Mouse (Mus musculus): Measurements from ENCODE around the gene Lmtk2.

The Lmtk2 gene

DNA sequence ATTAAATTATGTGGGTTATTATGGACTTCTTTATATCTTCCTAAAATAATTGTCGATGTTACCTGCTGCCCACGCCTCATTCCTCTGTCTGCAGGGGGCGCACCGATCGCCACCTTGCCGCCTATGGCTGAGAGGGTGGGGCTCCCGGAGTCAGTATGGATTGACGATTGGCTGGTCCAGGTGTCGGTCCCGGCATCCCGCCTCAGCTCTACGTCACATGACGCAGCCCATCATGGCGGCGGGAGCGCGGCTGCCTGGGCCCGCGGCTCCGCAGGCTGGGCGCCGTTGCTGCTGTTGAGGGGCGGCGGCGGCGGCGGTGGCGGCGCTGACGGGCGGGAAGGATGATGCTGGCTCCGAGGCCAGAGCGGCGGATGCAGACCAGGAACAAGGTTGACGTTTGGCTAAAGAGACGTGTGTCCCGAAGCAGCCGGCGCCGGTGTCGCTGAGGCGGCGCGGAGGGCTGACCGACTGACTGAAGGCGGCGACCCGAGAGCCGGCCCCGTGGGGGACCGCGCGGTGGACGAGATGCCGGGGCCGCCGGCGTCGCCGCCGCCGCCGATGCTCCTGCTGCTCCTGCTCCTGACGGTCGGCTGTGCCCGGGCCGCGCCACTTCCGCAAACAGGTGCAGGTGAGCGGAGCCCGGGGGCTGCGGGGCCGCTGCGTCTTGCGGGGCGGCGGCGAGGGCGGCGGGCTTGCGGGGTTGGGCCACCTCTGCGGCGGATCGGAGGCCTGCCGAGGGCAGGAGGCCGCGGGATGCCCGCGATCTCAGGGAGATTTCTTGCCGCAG, at the start of gene Lmtk2:
Gene Lmtk2, plus strand, starts transcription at position 288 of the 787 bp plus-strand sequence.
- DNase-seq (ENCODE audit: low spot score in 2 of 2): peak; percentile 94 to 97

GRCm38 (mm10) chr5:144051268-144051667, 49.0 kb upstream of the Lmtk2 start:
- peak in 1 of 2 experiments; percentile 13 for DNase-seq (ENCODE audit: low spot score in 2 of 2)

DNA sequence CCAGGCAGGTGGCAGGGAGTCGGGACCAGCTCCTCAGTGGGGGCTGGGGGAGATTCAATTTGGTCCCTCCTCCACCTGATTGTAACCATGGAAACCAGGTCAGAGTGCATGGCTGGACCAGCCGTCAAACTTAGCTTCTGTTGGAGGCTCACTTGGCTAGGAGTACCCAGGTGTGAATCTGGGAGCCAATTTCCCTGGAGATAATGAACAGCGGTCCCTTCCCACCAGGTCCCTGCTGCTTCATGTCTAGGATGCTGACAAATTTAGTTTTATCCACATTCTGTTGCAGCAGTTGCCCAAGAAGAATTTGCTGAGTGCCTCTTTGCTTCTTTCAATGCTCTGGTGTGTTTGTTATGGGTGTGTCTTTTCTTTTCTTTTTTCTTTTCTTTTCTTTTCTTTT, 46.8 kb upstream of the Lmtk2 start:
- DNase-seq (ENCODE audit: low spot score in 2 of 2): no peak

GRCm38 (mm10) chr5:144054340-144054739, 45.9 kb upstream of the Lmtk2 start:
- DNase-seq (ENCODE audit: low spot score in 2 of 2): no peak

DNA sequence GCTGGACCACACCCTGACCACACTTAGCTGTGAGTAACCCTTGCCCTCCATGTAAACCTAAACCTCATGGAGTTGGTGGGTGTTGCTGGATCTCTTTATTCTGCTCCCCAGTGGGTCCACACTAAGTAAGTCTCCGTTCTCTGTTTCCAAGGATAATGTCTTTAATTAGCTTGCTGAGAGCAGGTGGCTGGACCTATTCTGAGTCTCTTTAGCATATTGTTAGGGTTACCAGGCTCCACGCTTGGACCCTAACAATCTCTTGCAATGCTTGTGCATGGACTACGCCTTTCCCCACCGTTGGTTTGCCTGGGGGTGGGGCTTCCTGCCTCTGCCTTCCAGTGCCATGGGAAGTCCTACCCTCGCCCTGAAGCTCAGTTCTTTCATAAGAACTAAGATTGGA, 36.1 kb upstream of the Lmtk2 start:
- DNase-seq (ENCODE audit: low spot score in 2 of 2): no peak

DNA sequence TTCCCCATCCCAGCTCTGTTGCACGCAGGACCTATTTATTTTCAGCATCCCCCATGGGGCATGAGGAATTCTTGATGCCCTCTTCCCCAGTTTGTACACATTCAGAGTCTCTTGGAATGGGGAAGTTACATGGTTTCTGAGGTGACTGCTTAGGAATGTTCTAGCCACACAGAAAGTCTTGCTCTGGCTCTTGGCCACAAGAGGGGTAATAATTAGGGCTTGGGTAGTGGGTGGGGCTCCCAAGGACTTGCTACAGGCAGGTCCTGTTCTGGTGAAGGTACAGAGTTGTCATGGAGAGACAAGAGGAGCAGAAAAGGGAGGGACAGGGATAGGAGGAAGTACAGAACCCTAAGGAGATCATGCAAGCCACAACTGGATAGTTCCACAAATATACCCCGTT, 34.2 kb upstream of the Lmtk2 start:
- DNase-seq (ENCODE audit: low spot score in 2 of 2): no peak

GRCm38 (mm10) chr5:144070064-144070463, 30.2 kb upstream of the Lmtk2 start:
- no peak for DNase-seq (ENCODE audit: low spot score in 2 of 2)

DNA sequence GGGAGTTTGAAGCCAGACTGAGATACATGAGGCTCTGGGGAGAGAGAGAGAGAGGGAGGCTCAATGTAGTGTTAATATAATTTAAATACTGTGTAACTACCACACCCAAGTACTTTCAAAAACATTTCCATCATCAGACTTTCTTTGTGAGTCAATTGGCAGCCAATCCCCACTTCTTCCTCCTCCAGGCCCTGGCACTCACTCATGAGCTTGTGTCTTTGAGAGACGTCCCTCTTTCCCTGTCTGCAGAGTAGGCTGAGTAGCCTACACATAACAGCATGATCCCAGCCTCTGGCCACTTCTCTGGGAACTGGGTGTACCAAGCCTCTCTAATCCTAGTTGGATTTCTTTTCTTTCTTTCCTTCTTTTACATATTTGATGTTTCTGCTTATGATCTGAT, 29.0 kb upstream of the Lmtk2 start:
- DNase-seq (ENCODE audit: low spot score in 2 of 2): no peak

GRCm38 (mm10) chr5:144077541-144077940, 22.7 kb upstream of the Lmtk2 start:
- no peak for DNase-seq (ENCODE audit: low spot score in 2 of 2)

GRCm38 (mm10) chr5:144080886-144081285, 19.4 kb upstream of the Lmtk2 start:
- DNase-seq (ENCODE audit: low spot score in 2 of 2): no peak

- DNase-seq (ENCODE audit: low spot score in 2 of 2): no peak
Measured at GRCm38 (mm10) chr5:144082006-144082405, 18.2 kb upstream of the Lmtk2 start.

GRCm38 (mm10) chr5:144083521-144083920, 16.7 kb upstream of the Lmtk2 start:
- DNase-seq (ENCODE audit: low spot score in 2 of 2): no peak

DNA sequence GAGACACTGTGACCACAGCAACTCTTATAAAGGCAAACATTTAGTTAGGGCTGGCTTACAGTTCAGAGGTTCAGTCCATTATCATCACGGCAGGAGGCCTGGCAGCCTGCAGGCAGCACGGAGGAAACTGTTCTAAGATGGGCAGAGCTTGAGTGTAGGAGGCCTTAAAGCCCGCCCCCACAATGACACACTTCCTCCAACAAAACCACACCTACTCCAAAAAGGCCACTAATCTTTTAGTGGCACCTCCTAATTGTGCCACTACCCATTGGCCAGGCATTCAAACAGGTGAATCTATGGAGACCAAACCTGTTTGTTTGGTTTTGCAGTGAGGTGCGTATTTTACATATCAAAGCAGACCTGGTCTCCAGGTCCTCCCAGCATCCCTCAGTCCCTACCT, 16.0 kb upstream of the Lmtk2 start:
- no peak for DNase-seq (ENCODE audit: low spot score in 2 of 2)

DNA sequence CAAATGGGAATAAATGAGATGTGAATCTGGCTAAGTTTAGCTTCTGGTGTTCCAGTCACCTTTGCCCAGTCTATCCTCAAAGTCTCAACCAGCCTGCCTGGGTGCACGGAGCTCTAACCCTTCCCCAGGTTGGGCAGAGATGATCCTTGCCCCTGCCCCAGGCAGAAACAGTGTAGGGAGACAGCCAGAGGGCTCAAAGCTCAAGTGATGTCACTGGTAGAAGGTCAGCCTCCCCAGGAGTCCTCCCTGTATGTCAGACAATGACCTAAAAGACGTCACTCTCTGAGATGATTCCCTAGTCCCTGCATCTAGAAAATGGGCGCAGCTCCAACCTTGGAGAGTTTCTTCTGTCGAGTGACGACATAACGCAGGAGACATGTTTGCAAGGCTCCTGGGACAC, 14.5 kb upstream of the Lmtk2 start:
- DNase-seq (ENCODE audit: low spot score in 2 of 2): no peak

DNA sequence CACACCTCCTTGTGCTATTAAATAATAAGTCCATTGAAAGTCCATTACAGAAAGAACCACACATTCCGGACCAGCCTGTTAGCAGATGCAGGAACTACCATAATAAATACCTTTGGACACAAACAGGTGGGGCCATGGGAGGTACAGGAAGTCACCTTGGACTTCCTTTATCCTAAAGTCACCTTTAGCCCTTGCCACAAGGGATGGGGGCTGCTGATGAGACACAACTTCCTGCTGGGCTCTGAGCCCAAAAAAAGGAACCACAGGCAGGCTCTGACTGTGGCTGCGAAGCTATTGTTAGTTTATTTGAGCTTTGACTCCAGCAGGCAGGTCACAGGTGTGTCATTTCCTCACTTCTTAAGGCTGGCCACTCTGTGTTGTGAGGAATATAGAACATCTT, 13.7 kb upstream of the Lmtk2 start:
- no peak for DNase-seq (ENCODE audit: low spot score in 2 of 2)

DNA sequence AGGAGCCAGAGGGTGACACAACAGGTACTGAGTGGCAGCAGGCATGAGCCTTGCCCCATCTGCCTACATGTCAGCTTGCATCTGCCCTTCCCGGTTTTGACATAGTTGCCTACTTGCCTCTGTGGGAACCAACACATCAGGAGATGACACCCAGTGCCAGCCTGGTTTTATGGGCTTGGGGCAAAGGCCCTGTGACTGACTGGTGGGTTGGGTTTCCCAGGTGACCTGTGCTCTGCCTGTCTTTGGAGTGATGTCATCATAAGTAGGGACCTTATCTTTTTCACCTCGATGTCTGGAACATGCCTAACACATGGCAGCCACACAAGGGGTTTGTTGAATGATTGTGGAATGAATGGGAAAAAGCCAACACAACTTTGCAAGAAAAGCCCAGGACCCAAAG, 11.9 kb upstream of the Lmtk2 start:
- DNase-seq (ENCODE audit: low spot score in 2 of 2): no peak

GRCm38 (mm10) chr5:144095461-144095970, 4.7 kb upstream of the Lmtk2 start:
- no peak for DNase-seq (ENCODE audit: low spot score in 2 of 2)

DNA sequence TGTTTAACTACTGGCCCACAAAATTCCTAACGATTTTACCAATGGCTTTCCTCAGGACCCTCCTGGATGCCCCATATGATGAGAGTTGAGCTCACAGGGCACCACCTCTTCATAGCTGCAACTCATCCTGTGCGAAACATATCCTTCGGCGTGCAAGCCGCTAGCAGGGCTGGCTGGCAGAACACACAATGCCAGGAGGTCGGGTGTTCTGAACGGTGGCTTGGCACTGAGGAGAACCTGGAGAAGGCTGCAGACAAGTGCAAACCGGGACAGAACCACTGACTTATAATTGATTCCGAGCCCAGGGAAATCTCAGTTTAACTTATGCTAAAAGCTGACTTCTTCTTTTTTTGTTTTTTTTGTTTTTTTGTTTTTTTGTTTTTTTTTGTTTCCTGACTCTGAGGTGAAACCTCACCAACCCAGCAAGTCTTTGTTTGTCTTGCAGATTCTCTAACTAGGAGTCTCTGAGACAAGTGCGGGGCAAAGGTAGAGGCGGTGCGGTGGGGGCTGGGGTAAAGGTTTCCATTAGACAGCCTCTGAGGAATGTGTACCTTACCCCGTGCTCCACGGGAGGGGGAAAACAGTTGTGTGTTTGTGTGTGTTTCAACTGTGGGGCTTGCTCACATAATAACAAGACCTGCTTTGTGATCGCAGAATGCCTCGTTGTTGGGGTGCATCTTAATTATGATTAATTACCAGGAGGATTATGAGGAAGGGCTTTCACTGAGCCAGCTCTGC, 2.2 kb upstream of the Lmtk2 start:
- DNase-seq (ENCODE audit: low spot score in 2 of 2): no peak

DNA sequence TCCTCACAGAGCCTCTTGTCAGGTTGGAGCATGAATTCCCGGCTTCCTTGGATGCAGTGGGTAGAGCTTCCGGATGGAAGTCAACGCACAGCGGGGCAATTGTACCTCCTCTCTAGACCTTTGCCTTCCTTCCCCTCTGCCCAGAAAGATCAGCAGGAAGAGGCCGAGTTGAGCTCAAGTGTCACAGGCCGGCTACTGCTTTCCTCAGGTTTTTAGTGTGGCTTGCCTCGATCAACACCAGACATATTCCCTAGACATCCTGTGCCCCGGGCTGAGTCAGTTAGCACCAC, 1.7 kb upstream of the Lmtk2 start:
- DNase-seq (ENCODE audit: low spot score in 2 of 2): no peak

DNA sequence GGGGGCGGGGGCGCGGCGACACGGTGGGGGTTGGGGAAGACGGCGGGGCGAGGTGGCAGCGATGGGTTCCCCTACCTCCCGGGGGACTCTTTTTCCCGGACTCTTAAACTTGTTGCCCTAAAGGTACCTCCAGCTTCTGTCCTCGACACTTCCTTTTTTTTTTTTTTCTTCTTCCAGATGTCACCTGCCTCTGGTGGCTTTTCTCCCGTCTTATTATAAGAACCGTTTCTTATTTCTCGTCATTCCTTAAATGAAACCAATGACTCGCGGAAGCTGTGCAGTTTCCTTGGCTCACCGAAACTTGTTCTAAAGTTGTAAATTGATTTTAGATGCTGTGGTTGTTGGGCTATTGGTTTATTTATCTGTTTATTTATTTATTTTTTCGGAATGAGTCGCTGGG, 712 bp downstream of the Lmtk2 start:
- no peak for DNase-seq (ENCODE audit: low spot score in 2 of 2)

DNA sequence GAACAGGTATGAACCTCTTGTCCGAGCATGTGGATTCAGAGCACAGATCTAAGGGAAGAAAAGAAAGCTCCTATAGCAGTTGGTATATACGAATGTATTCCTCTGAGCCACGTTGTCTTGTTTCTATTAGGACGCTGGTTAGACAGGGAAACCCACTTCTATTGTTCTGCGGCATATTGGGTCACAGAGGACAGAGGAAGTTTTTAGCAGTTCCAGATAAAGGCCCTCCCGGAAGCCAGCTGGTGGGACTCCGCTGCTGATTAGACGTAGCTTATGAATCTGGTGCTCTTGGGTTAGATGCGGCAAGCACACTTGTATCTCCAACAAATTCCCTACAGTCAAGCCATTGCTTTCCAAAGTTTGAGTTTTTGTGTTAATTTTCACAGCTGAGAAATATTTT, 4.8 kb downstream of the Lmtk2 start:
- DNase-seq (ENCODE audit: low spot score in 2 of 2): no peak

GRCm38 (mm10) chr5:144105471-144106129, 5.4 kb downstream of the Lmtk2 start:
- DNase-seq (ENCODE audit: low spot score in 2 of 2): no peak

GRCm38 (mm10) chr5:144106130-144106510, 5.9 kb downstream of the Lmtk2 start:
- no peak for DNase-seq (ENCODE audit: low spot score in 2 of 2)

Data from thymus, postnatal 10 days (tissue).